Mouse (Mus musculus): ENCODE measurements around the gene Sfxn1. TPM values are rescaled to one million over a fixed set of nuclear protein-coding genes. Genes with fewer than 3 reads are reported as not detected.

Gene Sfxn1
- total RNA-seq, 4 experiments from 2014 or later = 46.9 to 62.5 (median 52.4) TPM

GRCm38 (mm10) chr13:54137756-54138410, 66.2 kb downstream of the Sfxn1 start:
- no peak for DNase-seq

GRCm38 (mm10) chr13:54143788-54144187, 72.1 kb downstream of the Sfxn1 start:
- DNase-seq = no peak

DNA sequence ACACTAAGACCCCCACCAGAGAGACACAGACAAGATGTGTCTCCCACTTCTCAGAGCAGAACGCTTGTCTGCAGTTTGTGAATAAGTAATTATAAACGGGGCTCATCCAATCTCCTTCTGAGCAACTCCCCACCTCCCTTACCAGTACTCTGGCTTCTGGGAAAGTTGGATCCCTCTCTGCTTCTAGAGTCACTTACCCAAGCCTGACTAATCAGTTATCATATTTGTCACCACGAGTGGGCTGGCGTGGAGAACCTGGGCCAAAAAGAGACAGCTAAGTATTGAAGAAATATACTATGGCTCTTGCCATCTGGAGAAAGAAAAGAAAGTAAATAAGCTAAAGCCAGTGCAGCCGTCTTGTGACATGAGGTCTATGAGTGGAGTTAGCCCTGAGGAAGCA, 73.0 kb downstream of the Sfxn1 start:
- no peak for DNase-seq

GRCm38 (mm10) chr13:54147328-54147727, 75.7 kb downstream of the Sfxn1 start:
- DNase-seq = no peak

GRCm38 (mm10) chr13:54152421-54152820, 80.8 kb downstream of the Sfxn1 start:
- no peak for DNase-seq

DNA sequence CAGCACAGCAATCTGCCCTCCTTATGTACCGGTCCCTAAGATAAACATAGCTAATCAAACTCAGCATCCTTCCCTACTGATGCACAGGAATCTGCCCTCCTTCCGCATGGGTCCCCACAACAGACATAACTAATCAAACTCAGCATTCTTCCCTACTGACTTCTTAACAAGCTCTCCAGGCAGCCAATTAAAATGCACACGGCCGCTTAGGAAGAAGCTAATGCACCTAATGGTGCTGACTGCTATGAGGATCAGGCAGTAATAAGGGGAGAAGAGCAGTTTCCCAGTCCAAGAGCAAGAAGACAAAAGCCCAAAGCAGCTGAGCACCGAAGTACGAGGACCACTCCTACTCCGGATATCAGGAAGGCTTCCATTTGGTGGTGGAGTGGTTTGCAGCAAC, 81.2 kb downstream of the Sfxn1 start:
- no peak for DNase-seq

DNA sequence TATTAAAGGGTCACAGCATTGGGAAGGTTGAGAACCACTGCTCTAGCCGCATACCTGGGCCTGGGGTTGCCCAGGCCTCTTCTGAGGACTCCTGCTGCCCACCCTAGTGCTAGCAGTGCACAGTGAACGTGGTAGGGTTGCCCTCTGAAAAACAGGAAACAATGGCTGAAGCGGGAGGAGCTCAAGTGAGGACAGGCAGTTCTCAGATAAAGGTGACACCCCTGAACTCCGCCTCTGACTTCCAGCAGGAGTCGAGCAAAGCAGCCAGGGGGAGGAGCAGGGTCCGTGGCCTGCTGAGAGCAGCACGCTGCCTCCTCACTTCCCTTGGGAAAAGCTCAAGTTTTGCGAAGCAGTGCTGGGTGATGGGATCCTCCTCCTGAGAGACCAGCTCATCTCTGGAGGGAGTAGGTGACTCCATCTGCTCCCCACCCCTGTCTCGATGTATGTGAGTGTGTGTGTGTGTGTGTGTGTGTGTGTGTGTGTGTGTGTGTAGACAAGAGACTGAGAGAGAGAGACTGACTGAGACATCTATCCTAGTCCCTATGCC, 82.1 kb downstream of the Sfxn1 start:
- no peak for DNase-seq

GRCm38 (mm10) chr13:54155822-54156221, 84.2 kb downstream of the Sfxn1 start:
- no peak for DNase-seq

Other genes starting within 250 kb of the Sfxn1 start
- under 1 TPM in 3 of 4 experiments, not detected in 1; 0.07 to 0.15 (median 0.11) TPM for gene Drd1, start 16.2 kb upstream of the Sfxn1 start, total RNA-seq (2022)
- gene Hrh2, start 120.3 kb downstream of the Sfxn1 start, total RNA-seq (2022) = under 1 TPM; 0.10 to 0.48 (median 0.34) TPM

Data from adrenal gland, adult 8-10 months (tissue).